Mouse (Mus musculus) adrenal gland, postnatal 4 days (tissue): Measurements from ENCODE around the gene Cdkl1. TPM values are rescaled to one million over a fixed set of nuclear protein-coding genes. Genes with fewer than 3 reads are reported as not detected.

ENCODE experiments used
- DNase-seq, 2 experiments: peaks; one replicate each; pipeline ENCODE4 v3.0.0; 2021 to 2022; ENCODE audit warnings: low spot score in 2 of 2, mixed read lengths in 2 of 2
- long read RNA-seq, 2 experiments: library from polyadenylated mRNA; stranded (forward); transcript quantifications; one replicate each; pipeline ENCODE4 v2.0.0; 2021
- total RNA-seq, 2 experiments: library from RNA; stranded (reverse); gene quantifications; 2 replicates each; pipeline ENCODE4 v1.2.3; 2021

Cdkl1 gene
- total RNA-seq, result 10 to 100 TPM in 1 of 2 experiments, 1 to 10 TPM in 1; 6.5 to 23.4 TPM
- long read RNA-seq, experiment 1, partial matches to known transcripts, result 1 of 1 reads
- long read RNA-seq, experiment 1, other reads (novel, unspliced or antisense), result 0 of 1 reads
- long read RNA-seq, experiment 2, partial matches to known transcripts, result 8 of 14 reads
- long read RNA-seq, experiment 2, other reads (novel, unspliced or antisense), result 4 of 14 reads

DNA sequence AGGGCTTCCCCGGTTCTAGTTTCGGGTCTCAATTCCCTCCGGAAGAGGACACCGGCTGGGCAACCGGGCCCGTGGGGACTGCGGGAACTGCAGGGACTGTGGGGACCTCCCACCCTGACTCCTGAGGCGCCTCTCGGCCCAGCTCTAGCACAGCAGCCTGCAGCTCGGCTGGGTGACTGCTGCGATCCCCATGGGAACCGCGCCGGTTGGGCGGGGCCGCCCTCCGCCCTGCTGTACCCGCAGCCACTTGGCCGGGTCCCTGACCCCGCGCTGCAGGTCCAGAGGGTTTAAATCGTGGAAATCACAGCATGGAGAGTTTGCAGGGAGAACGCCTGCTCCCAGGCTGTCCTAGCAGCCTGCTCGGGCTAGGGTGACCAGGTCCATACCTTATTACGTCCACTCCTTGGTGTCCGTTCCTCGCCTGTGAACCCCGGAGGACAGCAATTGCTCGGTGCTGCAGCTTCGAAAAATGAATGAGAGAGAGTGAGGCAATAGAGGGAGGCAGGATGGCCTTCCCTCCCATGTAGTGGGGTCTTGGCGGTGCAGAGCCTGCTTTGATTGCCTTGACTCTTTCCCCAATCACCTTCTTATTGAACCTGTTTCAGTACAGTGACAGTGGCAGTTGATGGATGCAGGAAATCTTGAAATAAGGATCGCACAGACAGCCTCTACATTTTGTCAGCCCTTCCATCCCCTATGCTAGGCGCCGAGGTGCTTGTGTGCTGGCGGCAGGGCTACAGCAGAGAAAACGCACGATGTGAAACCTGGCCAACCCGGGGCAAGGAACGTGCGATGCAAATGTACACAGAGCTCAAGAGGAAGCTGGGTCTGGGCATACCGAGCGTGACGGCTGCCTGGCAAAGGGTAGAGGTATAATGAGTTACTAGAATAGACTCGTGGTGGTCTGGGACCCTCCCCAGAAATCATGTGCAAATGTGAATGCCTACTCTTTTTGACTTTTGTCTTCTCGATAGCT lies at the start of gene Cdkl1:
Cdkl1 (minus strand) TSS at position 738 of the 976 bp plus-strand sequence.
- peak; percentile 35 to 38 for DNase-seq

DNA sequence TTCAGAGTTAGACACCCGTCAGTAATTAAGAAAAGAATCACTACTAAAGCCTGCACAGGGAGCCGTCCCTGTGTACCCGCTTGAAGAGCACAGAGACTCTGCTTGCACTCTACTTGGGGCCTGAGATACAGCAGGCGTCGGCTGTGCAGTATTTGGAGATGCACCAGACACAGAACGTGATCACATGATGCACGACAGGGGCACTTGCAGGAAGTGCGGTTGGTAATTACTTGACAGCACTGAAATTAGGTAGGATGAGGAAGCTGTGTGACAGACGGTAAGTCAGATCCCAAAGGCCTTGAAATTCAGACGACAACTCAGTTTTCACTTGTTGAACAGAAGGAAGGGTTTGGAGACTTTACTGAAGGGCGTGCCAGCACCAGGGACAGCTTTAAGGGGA lies 47.3 kb upstream of the Cdkl1 start:
- DNase-seq, result no peak

DNA sequence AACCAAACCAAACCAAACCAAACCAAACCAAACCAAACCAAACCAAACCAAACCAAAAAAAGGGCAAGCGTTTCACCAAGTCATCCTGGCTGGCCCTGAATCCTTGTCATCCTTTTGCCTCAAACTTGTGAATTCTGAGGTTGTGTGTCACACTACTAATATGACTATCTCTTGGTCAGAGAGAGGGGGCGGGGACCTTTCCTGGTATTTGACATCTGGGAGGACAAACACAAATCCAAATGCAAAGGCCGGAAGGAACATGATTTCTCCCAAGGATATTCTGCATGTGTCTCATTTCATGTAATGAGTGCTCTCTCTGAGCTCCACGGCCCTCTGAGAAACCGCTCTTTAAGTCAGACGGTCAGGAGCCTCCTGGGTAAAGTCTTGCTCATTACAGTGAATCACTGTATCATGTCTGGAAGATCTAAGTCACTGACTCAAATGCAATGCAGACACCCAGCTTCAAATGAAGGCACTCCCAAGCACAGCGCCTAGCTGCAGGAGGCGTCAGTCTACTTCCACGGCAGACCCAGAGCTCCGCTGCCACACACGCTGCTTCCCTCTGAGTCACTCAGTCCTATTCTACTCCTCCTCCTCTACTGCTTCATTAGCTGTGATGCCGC lies 43.0 kb upstream of the Cdkl1 start:
- DNase-seq, result no peak

DNA sequence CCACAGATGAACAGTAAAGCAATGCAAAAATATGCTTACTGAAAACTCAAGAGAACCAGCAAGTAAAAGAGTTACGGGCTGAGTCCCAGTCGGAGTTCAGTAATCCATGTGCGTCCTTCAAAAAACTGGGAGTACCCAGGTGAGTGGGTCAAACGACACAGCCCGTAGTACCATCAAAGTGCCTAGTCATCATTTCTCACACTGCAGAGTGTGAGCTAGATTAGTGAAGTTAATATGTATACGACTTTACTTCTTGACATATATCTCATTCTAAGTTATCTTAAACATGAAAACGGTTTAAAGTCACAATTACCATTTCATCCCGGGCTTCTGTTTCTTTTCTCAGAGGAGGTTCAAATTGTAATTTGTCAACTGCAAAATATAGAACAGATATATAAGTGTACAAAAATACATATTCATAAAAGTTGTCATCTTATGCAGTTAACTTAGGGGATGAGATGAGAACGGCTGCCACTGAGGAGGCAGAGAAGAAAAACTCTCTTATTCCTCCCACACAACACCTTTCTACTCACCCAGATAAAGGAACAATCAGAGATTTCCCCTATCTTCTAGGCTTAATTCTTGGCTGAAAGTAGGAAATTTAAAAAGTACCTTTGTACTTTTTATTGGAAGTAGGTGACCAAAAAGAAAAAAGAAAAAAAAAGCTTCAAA lies 40.3 kb upstream of the Cdkl1 start:
- no peak for DNase-seq

DNA sequence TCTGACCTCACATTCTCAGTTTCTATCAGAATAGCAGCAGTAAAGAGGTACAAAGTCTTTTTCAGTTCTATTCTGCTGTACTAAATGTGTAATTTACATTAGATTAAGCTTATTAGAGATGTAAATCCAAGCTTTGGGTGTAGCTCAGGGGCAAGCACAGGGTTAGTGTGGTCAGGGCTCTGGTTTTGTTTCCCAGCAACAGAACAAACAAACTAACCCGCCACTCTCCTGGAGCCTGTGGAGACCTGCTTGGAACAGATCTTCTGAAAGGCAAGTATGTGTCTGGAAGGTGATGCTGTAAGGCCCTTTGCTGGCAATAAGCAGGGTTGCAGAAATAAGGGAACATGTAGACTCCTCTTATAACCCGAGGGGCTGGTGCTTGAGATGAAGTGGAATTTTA lies 37.1 kb upstream of the Cdkl1 start:
- DNase-seq, result no peak

DNA sequence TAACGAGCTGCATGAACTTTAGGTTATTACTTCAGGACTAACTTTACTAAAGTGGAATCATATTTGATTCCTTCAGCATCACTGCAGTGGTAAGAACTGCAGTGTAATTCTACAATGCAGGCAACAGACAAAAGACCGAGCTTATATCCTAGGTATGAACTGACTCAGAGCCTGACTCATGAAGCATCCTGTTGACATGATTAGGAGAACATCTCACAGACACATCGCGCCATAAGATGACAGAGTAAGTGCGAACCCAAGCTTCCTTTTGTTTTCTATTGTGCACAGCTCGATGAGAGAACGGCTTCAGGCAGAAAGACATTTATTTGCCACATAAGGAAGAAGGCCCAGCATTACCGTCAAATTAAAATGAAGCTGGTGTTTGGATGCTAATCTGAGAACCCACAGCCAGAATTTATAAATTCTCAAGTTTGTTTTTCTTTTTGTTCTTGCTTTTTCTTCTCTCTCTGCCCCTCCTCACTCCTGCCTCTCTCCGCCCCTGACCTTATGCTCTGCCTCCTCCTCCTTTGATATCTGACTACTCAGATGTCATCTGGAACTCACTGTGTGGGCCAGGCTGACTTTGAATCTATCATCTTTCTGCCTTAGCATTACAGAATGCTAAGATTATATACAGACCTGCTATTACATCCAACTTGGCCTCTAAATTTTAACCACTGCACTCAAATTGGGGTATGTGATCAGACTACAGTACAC lies 34.0 kb upstream of the Cdkl1 start:
- DNase-seq, result no peak

DNA sequence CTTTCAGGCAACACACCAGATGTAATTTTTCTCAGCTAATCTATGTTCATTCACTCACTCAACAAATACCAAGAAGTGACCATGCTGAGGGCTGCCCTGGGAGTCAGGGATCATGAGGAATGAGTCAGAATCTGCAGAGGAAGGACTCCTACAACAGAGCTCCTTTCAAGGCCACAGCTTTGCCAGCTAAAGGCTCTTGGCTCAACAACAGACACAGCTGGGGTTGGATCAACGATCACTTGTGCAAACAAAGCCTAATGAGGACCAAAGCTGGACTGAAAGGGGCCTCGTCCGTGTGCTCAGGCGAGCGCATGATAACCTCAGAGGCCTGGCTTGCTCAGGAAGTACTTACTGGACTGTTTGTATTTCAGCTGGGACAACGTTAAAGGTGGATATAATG lies 23.2 kb upstream of the Cdkl1 start:
- peak in 1 of 2 experiments; percentile 40 for DNase-seq

DNA sequence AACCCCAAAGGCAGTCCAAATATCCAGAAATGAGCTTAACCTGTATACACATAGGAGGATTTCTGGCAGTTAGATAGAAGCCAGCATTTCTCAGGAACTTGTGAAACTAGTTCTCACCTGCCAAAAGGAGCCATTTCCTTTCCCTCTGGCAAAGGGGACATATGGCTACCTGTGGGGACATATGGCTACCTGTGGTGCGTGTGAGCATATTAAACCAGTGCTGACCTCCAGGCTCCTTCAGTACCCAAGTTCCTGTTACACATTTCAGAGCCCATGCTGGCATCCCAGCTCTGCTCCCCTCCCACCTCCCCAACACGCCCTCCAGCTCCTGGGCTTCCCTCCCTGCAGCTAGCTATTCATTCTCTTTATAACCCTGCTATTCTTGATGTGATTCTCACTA lies 22.5 kb upstream of the Cdkl1 start:
- DNase-seq, result no peak

DNA sequence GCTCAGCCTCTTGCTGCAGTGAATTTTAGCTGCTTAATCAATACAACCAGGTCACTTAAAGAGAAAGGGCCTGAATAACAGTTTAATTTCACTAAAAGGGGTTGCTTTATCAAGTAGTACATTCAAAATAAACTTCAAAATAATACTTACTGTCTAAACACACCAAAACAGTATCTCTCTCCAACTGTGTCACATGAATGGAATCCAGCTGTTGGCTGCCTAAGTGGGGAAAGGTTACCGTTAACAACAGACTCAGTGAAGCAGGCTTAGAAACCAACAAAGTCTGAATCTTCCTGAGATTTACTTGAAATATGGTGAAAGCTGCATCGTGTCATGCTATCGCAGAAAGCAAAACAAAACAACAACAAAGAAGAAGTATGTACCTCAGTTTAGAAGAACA lies 21.9 kb upstream of the Cdkl1 start:
- no peak for DNase-seq

DNA sequence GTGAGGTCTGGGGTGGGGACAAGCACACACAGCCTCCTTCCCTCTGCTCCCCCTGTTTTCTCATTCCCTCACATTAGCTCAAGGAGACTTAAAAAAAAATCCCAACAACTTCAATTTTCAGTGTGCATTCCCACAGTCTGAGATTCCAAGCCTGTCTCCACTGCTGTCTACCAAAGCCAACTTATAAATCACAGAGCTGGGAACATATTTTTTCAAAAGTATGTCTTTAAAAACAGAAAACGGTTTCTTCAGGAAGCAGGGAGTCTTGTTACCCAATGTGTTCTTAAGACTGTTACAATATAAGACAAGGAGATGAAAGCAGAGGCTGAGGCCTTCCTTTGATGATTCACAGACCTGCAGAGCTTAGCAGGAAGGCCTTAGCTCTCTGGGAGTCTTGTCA lies 20.9 kb upstream of the Cdkl1 start:
- no peak for DNase-seq

DNA sequence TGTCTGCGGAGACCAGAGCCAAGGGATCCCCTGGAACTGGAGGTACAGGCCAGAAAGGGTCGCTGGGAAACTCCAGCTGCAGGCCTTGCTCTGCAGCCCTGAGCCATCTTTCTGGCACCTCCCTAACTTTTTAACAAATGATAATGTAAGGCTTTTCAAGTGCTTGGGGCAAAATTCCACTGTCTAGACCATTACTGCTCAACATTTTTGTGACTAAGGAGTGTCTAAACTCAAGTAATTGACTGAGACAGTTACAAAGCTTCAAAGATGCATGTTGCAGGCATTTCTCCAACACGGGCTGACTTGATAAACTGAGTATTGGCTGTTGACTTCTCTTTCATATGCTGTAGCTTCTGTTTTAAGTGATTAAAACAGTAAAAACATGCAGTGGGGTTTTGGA lies 18.4 kb upstream of the Cdkl1 start:
- no peak for DNase-seq

DNA sequence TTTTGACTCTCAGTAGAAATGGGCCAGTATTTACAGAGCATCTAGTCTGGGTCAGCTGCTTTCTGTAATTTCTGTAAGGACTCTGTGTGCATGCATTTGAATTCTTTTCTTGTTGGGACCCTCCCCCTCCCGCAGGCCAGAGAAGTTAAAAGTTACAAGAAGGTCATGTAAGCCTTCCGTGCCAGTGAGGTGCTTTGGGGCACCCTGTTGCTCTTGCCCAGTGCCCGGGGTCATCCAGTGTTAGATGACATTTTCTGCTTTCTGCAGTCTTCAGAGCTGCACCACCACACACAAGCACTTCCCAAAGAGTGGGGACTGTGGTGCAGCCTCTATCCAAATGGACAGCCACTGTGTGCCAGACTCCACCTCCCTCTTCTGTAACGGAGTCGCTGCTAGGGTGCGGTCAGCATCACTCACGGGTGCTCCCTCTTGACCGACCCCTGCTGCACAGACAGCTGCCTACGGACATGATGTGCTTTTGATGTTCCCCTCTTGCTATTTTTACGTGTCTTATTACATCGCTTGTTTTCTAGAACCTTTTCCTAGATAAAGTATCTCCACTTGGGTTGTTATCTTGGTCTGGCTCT lies 16.4 kb upstream of the Cdkl1 start:
- no peak for DNase-seq

DNA sequence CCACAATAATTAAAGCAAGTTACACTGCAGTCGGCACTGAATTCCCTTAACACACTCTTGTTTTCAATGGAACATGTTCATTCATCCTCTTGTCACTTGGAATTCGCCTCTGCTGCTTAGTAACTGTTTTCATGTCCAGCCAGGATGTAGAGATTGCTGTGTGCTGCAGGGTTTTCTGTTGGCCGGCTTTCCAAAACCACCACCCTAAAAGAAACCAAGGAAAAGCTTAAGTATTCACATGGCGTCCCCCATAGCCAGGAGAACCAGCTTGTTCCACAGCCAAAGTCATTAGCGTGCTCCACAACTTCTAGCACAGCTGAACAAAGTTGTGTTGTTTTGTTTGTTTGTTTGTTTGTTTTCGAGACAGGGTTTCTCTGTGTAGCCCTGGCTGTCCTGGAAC lies 14.1 kb upstream of the Cdkl1 start:
- no peak for DNase-seq

DNA sequence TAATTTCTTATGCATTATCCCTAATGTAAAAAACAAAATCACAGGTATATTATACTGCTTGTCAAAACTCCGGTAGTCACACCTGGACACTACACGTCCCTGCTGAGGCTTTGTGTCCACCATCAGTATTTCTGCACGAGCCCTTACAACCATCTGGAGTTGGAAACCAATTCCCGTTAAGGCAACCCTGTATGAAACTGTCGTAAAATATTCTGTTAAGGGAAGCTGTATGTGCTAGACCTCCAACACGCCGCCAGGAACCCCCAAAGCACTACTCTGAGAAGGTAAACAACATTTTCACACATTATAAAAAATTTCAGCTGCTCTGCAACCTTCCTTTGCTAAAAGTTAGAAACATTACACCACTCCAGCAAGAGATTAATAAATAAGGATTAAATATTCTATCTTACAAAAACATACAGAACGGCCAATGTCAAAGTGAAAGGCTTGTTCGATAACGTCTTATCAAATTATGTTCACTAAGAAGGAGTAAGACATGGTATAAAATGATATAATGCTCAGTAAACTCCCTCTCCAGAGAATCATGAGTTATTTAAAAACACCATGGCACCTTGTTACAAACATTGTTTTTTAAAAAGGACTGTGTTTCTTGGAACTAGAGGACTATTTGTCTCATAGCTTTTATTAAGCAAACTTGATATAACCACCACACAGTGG lies 13.5 kb upstream of the Cdkl1 start:
- DNase-seq, result no peak

DNA sequence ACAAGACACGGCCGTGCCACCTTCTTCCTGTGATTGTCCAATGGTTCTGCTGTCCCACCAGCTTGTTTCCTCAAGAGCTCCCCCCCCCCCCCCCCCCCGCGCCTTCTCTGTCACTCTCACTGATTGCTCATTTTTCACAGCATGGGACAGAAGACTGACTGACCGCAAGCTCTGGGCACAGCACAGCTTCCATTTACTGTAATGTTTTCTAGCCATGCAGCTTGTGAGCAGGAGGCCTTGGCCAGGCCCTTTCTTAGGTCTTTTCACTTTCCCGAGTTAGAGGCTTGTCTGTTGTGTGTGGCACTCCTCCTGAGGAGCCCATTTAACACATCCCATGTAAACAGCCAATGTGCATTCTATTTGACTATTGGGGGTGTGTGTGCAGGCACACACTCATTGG lies 12.1 kb upstream of the Cdkl1 start:
- no peak for DNase-seq

DNA sequence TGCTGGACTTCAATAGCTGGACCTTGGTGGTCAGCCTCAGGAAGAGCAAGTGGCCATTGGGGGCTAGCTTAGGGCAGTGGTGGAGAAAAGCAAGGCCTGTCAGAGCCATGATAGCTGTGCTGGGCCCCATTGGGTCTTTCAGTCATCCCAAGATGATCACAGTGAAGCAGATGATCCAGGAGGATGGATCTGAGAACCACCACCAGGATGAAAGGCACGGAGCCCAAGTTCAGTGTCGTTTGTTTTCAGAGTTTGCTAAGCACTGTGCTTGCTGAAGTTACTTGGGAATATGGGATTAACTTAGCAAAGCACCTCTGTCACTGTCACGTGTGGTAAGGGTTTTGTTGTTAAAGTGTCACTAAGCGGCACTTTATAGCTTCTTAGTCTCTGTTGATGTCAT lies 9.5 kb upstream of the Cdkl1 start:
- DNase-seq, result no peak

DNA sequence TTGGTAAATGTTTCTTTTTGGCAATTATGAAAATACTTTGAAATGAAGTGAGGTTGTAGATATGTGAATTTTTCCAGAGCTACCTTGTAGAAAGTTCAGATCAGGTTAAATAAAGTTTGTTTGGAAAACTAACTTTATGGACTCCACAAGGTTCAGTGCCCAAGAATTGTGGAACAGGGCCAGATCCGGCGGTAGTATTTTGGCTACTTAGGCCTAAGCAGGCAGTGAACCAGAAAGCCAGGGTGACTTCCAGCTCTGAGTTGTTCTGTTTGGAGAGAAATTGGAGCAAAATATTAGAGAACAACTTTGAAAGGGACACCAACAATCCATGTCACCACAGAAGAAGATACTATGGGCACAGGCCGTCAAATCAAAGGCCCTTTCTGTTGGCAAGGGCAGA lies 5.2 kb upstream of the Cdkl1 start:
- DNase-seq, result no peak

DNA sequence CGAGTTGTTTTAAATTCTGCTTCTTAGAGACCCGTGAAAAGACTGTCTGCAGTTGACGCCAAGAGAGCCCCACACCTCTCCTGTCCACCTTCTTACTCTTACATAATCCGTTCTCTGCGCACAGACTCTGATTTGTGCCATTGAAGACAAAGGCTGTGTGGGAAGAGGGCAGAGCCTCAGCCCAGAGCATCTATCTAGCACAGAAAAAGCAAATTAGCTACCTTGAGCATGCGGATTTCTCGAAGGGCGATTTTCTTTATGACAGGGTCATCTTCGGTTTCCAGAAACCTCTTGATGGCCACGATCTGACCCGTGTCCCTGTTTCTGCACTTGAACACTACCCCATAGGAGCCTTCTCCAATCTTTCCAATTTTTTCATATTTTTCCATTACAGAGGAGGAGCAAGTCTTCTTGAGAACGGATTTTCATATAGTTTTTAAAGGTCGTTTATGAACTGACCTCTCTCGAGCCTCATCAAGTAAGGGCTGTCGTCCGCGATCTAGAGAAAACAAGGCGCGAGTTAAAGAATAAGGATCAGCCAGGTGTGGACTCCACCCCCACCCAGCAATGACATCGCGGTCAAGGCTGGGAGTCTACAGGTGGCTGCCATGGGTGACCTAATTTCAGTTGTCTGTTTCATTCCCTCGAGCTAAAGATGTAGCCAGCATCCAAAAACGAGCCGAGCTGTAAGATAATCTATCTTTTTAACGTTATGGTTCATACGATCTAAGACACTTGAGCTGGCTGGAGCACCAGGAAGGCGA lies 1.1 kb downstream of the Cdkl1 start:
- DNase-seq, result no peak

DNA sequence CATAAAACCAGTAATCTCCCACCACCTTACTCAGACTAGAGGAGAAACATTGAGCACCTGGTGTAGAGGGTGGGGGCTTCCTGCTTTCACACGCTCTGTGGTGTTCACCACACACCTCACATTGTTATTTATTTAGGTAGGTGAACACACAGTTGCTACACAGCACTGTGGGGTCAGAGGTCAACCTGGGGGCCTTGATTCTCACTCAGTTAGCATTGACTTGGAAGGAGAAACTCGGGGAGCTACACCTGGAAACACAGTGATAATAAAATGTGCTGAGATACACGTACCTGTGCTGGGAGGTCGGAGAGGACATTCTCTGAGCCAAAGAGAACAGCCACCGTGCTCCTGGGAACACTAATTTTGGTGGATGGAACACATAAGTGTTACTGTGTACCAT lies 2.7 kb downstream of the Cdkl1 start:
- no peak for DNase-seq
